Mouse (Mus musculus): ENCODE measurements around the gene Poldip3. TPM values are rescaled to one million over a fixed set of nuclear protein-coding genes. Genes with fewer than 3 reads are reported as not detected.

Poldip3 gene
- total RNA-seq (2021): 10 to 100 TPM; 27.3 to 29.8 TPM

DNA sequence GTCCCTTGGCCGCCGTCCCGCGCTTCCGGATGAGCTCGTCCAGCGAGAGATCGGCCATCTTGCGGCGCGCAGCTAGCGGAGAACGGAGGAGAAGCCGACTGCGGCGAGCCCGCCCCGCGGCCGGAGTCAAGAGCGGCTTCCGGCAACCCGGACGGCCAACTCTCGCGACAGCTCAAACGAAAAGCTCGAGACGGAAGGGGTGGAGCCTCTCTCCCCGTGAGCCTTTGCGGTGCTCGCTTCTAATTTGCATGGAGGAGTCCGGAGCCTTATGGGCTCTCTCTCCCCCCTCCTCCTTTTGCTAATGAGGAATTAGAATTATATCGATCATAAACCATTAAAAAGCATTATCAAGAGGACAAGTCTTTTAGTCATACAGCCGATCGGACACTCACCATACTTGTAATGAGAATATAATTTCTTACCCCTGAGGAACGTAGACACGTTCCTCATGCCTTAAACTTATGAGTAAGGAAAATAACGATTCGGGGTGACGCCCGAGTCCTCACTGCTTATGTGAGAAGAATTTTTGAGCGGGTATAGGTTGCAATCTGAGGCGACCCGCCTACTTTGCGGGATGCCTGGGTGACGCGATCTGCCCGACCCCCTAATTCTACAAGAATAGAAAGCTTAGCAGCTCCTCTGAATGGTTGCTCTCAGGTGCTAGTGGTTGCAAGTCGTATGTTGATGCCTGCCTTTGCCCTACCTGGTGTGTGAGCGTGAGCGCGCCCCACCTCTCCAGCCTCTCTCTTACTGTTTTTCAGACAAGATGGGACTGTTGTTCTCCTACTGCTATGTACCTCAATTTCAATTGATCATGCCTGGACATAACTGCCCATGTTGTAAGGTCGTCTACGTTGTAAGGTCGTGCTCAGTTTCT lies at the start of gene Poldip3:
TSS of gene Poldip3 (minus strand) at position 189 of the 877 bp plus-strand sequence.
- intact Hi-C loops (cut with DNase I): loop anchor here (2.0 kb wide), 1 partner anchor 23 kb away; the partner anchor contains the start of gene Cyb5r3
- DNase-seq (ENCODE audit: low spot score): peak; percentile 95

DNA sequence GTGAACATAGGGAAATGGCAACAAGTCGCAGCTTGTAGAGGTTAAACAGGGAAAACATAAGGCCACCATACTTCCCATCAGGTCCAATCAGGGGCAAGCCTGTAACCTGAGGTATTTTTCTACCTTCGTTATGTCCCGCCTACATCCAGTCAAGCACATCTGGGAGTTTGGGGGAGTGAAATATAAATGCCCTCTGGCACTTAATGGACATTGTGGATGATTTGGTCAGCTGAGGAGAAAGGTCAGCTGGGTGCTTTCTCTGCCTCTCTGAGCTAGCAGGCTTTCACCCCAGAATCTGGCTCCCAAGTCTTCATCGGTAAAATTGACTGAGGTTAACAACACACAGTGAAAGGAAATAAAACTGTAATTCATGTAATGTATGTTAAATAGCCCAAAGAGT lies 44.2 kb upstream of the Poldip3 start:
- intact Hi-C loops (cut with DNase I): no loop called here
- no peak for DNase-seq (ENCODE audit: low spot score)

DNA sequence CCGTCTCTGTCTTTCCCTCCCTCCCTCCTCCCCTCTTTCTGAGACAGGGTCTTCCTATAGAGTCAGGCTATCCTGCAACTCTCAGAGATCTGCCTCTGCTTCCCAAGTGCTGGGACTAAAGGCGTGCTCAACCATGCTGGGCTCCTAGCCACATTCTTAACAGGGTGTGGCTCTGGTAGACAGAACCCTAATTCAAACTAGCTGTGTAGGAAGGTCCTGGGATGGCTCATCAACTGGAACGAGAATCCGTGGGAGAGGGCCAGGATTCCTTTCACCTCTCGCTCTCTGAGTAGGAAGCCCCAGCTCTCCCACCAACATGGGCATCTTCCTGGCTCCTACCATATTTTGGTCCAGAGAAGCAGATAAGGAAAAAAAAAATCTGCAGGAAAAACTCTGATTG lies 33.2 kb upstream of the Poldip3 start:
- no peak for DNase-seq (ENCODE audit: low spot score)
- intact Hi-C loops (cut with DNase I): no loop called here

DNA sequence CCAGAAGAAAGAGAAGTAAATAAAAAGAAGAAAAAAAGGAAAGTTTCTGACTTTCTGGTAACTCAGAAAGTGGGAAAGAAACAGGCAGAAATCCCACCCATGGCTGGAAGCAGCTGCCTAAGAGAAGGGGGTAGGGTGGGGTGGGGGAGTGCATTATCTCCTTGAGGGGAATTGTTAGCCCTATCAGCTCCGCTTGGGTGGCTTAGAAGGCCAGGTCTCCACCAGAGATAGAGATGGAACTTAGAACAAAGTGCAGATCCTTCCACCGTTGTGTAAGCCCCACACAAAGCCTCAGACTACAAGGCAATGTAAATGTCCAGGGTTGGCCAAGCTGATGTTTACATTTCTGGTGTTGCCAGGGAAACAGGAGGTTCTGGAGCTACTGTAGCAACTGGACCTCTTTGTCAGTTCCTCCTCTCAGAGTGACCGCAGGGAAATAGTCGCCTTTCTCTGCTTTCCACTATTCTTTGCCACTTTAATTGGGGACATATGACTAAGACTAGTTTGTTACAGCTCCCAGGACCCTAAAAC lies 32.7 kb upstream of the Poldip3 start:
- DNase-seq (ENCODE audit: low spot score): no peak
- intact Hi-C loops (cut with DNase I): no loop called here

DNA sequence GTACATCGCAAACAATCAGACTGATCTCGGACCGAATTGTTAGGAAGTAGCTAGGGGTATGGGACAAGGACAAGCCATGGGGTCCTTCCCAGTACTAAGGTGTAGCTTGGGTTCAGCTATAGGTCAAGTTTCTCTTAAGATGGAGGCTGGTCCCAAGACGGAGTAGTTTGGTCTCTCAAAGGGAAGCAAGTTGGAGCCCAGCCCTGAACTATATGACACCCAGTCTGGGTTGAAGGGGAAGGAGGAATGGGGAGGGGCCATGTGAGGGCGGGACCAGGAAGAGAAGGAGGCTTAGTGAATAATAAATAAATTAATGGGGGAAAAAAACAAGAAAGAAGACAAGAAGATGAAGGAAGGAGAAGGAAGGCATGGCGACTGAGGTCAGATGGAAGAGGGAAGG lies 30.8 kb upstream of the Poldip3 start:
- DNase-seq (ENCODE audit: low spot score): no peak
- intact Hi-C loops (cut with DNase I): no loop called here

DNA sequence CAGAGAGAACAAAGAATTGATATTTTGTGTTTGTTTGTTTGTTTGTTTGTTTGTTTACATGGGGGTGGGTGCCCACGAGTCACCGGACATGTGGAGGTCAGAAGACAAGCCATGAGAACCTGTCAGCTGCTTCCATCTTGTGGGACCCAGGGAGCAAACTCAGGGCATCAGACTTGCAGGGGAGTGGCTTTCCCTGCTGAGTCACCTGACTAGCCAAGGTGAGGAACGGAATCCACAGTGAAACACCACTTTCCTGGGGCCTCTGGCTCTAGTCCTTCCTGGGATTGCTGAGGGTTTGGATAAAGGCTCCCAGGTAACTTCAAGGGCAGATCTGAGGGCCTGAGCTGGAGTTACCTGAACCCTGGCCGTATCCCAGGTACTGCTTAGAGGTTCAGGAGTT lies 27.5 kb upstream of the Poldip3 start:
- DNase-seq (ENCODE audit: low spot score): no peak
- intact Hi-C loops (cut with DNase I): no loop called here

DNA sequence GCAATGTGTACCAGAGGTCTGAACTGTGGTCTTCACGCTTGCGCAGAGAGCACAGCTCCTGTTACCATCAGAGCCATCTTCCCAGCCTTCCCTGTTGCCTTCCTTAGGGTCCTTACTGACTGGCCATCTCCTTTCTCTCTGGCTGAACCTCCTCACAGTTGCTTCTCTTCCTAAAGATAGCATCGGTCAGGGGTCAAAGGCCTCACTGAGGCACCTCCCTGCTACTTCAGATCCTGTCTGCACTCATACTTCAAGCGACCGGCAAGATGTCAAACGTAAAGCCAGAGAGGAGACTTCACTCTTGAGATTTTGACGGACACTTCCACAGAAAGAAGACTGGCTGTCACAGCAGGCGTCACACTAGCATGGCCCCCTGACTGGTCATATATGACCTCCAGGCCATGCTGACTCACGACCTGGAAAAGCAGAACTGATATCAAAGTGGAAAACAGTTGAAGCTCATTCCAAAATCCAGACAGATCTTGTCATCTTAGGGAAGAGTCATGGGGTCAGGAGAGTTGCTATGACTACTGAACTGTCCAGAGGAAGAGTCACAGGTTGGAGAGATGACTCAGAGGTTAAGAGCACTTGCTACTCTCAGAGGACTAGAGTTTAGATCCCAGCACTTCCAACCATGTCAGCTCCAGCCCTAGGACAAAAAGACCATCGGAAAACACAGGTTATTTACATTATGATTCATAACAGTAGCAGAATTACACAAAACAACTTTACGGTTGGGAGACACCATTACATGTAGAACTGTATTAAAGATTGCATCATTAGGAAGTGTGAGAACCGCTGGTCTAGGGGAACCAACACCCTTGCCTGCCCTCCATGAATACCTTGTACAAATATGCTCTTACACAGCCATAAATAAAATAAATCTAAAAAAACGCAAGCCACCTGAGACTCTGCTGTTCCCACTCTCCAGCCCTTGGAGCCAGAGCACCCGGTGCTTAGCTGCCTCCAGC lies 25.0 kb upstream of the Poldip3 start:
- DNase-seq (ENCODE audit: low spot score): no peak
- intact Hi-C loops (cut with DNase I): loop anchor here (2.0 to 5.0 kb wide), 2 partner anchors 25 to 33 kb away; partner anchors contain the start of gene Poldip3

DNA sequence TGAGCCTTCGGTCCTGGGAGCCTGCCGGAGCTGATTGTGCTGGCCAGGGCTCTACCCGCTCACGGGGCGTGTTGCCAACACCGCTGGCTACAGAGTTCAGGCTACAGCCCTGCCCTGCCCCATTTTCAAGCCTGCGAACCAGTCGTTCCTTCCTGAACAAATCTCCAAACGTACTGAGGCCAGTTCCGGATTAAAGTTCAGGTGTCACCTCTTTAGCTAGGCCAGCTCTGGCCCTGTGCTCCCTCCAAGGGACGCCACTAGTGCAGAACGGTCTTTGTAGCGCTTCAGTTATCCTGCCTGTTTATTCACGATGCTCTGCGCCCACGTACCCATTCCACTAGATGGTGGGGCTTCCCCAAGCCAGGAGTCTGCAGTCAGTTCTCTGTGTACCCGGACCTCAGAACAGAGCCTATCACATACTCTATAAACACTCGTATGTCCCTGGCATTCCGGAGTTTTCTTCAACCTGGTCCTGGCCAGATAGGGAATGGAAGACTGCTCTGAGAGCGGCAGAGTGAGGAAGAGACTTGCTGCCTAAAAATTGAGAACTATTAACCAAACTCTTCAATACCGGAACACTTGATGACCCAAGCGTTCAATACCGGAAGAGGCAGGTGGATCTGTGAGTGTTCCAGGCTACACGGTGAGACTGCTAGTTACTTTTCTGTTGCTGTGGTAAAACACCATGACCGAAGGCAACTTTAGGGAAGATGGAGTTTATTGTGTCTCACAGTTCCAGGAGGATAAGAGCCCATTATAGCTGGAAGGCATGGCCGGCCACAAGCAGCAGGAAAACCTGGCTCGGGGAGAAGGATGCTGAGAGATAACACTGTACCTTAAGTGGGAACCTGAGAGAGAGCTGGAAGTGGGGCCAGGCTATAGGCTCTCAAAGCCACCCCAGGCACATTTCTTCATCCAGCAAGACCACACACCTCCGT lies 23.6 kb upstream of the Poldip3 start, which contains the start of gene Cyb5r3:
TSS of gene Cyb5r3 (minus strand) at position 101 of the 938 bp plus-strand sequence.
- intact Hi-C loops (cut with DNase I): loop anchor here (2.0 to 5.0 kb wide), 2 partner anchors 24 to 35 kb away; partner anchors contain the start of gene Poldip3
- DNase-seq (ENCODE audit: low spot score): no peak

DNA sequence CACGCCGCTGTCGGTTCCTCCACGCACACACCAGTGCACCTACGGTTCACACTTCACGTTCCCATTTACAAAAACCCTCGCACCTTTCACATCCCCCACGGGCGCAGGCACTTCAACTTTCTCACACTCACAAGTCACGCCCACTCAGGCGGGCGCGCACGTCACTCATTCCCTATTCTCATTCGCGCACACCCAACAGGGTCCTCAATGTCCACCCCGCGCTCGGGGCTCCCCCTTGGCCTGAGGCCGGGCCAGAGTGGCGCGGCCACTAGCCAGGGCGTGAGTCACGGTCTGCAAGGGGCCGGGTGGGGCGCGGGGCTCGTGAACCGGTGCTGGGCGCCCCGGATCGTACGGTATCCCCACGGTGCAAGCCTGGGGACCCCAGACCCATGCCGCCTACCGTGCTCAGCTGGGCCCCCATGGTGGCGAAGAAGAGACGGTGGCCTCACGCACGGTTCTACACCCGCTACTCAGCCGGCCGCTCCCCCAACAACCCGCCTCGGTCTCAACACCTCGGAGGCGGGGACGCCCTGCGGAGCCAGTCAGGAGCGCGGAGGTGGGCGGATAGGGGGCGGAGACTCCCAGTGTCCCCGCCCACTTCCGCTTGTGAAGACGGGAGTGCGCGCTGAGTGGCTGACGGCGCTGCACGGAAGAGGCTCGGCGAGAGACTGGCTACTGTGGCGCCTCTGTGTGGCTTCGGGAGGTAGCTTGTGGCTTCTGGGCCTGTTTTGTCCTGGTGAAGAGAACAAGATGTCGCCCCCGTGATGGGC lies 22.7 kb upstream of the Poldip3 start:
- DNase-seq (ENCODE audit: low spot score): peak; percentile 97
- intact Hi-C loops (cut with DNase I): loop anchor here (2.0 to 5.0 kb wide), 2 partner anchors 23 to 35 kb away; partner anchors contain the start of gene Poldip3

DNA sequence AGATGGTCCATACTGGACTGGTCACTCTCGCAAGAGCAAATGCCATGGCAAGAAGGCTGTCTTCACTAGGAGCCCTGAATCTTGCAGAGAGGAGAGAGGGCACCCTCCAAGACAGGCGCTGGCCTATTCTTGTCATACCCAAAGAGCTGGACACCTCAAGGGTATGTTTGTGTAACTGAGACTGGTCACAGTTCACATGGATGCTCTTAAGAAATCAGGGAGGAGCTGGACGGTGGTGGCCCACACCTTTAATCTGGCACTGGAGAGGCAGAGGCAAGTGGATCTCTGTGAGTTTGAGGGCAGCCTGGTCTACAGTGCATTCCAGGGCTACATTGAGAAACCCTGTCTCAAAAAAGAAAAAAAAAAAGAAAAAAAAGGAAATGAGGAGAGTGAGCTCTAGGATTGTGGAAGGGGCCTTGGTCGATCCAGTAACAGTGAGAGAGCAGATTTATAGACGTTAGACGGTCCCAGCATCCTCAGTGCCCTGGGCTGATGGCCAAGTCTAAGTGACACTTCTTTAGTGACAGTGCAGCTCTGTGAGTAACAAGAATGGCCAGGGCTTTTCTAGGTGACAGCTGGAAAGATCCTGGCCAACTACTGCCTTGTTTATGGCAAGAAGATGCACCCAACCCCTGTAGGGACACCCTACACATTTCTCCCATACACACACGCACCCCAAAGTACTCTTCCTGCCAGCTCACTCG lies 21.9 kb upstream of the Poldip3 start:
- intact Hi-C loops (cut with DNase I): loop anchor here (5.0 kb wide), 1 partner anchor 36 kb away; no protein-coding TSS in a partner anchor

DNA sequence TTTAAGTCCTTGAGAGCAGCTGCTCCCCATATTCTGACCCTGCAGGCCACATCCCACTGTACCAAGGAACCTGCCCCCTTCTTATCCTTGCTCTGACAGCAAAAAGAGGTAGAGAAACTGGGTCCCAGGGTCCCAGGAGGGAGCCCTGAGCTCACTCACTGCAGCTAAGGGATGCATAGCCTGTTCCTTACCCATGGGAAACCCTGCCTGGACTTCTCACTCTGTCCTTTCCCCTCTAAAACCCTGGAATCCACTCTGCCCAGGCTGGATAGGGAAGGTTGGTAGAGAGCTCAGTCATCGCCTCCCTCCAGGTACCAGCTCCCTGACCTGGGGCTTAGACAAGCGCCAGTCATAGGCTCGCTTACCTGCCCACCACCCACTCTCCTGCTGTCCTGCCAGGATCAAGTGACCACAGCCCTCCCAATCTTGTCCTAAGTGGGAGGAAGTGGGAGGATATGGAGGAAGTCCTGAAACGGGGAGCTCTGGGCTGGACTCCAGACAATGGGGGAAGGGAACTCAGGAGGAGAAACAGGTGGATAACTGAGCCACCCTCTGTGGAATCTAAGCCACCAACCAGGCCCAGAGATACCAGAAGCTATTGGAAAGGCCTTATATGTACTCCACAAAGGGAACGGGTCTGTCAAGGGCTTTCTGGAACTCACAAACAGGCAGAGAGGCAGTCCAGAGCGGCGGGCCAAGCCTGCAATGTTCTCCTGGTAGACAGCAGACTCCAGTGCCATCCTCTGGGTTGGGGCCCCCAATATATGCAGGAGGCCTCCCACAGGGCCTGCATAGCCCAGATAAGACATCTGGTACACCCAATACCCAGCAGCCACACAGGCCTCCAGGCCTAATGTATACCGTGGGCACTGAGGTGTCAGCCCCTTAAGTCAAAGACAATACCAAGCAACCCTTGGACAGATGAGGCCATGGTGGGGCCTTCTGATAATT lies 20.9 kb upstream of the Poldip3 start:
- no peak for DNase-seq (ENCODE audit: low spot score)

More for the DNA sequence above, 21.9 kb upstream of the Poldip3 start:
- no peak for DNase-seq (ENCODE audit: low spot score)

DNA sequence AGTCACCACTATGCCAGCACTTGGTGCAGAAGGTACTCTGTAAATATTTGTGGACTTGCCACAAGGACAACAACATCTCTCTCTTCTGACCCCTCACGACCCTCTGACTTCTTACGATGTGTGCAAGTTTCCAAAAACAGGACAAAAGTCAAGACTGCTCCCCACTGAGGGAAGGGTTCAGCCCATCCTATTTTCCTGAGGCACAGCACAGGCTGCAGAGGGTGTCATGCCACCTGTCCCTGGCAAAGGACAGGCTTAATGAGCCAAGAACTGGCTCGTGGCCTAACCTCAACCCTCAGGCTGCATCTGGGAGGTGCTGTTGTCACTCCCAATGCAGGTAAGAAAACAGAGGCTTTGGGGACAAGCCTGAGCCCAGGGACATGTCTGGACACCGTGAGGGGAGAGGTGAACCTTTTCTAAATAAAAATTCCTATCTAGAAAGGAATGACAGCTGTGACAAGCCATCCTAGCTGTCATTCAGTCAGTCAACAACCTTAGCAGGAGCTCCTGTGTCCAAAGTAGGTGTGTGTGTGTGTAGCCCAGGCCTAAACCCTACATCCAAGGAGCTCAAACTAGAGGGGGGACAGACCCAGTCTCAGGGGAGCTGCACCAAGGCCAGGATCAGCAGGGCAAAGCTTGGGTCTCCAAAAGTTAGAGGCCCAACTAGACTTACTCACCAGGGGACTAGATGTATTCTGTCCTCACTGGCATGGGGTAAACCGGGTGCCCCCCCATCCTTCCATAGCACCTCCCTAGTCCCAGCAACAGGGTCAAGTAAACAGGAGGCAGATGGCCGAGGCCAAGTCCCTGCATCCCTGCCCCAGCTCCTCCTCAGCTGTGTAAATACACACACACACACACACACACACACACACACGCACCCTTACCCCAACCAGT lies 19.9 kb upstream of the Poldip3 start:
- DNase-seq (ENCODE audit: low spot score): no peak
- intact Hi-C loops (cut with DNase I): no loop called here

More for the DNA sequence above, 20.9 kb upstream of the Poldip3 start:
- intact Hi-C loops (cut with DNase I): loop anchor here (5.0 kb wide), 1 partner anchor 37 kb away; no protein-coding TSS in a partner anchor

DNA sequence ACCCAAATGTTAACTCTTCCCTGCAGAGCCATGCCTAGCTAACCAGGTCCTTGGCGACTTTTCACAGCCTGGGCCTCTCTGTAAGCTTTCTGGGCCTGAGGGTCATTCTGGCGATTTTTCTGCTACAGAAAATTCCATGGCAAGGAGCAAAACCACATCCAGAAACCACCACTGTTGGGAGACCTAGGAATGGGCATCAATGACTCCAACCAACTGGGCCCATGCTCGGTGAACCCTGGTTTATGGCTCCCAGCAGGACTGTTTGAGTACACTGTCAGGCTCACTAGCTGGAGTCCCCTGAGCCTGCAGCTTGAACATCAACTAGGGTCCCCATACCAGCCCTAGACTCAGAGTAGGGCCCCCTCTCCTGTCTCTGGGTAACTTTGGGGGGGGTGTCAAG lies 19.1 kb upstream of the Poldip3 start:
- intact Hi-C loops (cut with DNase I): no loop called here
- DNase-seq (ENCODE audit: low spot score): no peak

DNA sequence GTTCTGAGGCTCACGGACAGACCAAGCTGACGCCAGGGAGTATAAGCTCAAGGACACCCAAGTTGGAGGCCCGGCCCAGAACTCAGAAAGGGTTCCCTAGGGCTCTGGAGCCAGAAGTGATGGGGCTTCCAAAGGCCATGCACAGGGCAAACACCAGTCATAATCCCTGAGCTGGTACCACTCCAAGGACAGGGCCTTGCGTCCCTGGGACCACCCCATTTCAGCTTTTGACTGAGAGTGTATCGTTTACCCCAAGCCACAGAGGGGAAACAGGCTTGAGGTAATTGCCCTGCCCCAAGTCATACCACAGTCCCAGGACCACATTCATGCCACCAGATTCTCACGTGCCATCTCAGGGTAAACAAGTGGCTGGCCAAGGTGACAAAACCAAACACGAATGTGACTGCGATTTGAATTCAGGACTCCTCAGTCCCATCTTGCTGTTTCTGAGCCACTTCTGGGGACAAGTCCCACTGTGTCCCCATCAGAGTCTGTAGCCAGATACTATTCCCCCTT lies 18.4 kb upstream of the Poldip3 start:
- DNase-seq (ENCODE audit: low spot score): no peak
- intact Hi-C loops (cut with DNase I): no loop called here

DNA sequence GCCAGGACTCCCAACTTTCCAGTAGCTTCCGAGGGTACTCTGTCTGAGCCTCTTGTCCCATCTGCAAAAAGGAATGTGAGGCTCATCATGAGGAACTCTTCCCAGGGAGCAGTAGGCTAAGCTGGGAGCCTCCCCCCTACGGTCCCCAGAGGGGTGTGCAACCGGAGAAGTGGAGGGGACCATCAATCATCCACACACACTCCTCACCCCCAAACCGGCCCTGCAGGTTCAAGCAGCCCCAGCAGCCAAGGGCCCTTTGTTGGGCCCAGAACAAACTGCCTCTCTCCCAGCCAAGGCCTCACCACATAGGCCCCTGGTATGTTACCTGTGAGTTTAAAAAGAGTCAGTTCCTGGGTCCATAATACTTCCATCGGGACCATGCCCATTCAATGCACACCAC lies 17.9 kb upstream of the Poldip3 start:
- intact Hi-C loops (cut with DNase I): no loop called here
- DNase-seq (ENCODE audit: low spot score): no peak

All from heart, postnatal 25 days (tissue).